In genomic region chr3:30066519-30066918, GRCm38 (mm10) we compare ENCODE assay signal across 15 mouse cellular contexts.
"Had no signal": no experiment of that assay in that cellular context is flagged by ENCODE, and none has a peak within 500 bp of the region (broad histone marks: within the 10 kb centered on the region; RNA-seq: fewer than 3 reads in every experiment).

No protein-coding gene starts in this region.

- H3K4me3 ChIP-seq: neural tube, embryonic 13.5 days; neural tube, embryonic 15.5 days; stomach, embryonic 15.5 days had no signal

- H3K27ac ChIP-seq: neural tube, embryonic 13.5 days; neural tube, embryonic 15.5 days; stomach, embryonic 15.5 days; stomach, postnatal 0 days had no signal

- H3K4me2 ChIP-seq: neural tube, embryonic 13.5 days; neural tube, embryonic 15.5 days; stomach, embryonic 15.5 days had no signal

- DNase-seq: right cerebral cortex, adult 18-20 months; right cerebral cortex, postnatal 14 days; right cerebral cortex, postnatal 25 days; right cerebral cortex, postnatal 4 days; spleen, adult 18-20 months; thymus, adult 18-20 months; thymus, adult 2 months; thymus, postnatal 14 days; thymus, postnatal 25 days; thymus, postnatal 36 days; thymus, postnatal 4 days had no signal

- H3K4me1 ChIP-seq: neural tube, embryonic 15.5 days; stomach, embryonic 15.5 days had no signal

- H3K9ac ChIP-seq: neural tube, embryonic 13.5 days; neural tube, embryonic 15.5 days; stomach, embryonic 15.5 days had no signal

- H3K27me3 ChIP-seq: neural tube, embryonic 13.5 days; neural tube, embryonic 15.5 days; stomach, embryonic 15.5 days had no signal

- H3K36me3 ChIP-seq: neural tube, embryonic 13.5 days; neural tube, embryonic 15.5 days; stomach, embryonic 15.5 days had no signal

- H3K9me3 ChIP-seq: neural tube, embryonic 13.5 days; neural tube, embryonic 15.5 days; stomach, embryonic 15.5 days had no signal
